Mouse (Mus musculus) stomach, postnatal 0 days (tissue): ENCODE data around the gene Necap1.
A peak's percentile ranks its signal among the peaks of the same experiment; 100 is the strongest.

ENCODE experiments used
- CTCF ChIP-seq: IDR thresholded peaks from 2 replicates; pipeline ENCODE4 v1.5.1; 2016; ENCODE audit warnings: antibody characterized with exemption, low read depth, mild to moderate bottlenecking, moderate library complexity
- EP300 ChIP-seq: optimal IDR thresholded peaks from 2 replicates; pipeline ENCODE3; 2016; ENCODE audit warnings: antibody characterized with exemption

DNA sequence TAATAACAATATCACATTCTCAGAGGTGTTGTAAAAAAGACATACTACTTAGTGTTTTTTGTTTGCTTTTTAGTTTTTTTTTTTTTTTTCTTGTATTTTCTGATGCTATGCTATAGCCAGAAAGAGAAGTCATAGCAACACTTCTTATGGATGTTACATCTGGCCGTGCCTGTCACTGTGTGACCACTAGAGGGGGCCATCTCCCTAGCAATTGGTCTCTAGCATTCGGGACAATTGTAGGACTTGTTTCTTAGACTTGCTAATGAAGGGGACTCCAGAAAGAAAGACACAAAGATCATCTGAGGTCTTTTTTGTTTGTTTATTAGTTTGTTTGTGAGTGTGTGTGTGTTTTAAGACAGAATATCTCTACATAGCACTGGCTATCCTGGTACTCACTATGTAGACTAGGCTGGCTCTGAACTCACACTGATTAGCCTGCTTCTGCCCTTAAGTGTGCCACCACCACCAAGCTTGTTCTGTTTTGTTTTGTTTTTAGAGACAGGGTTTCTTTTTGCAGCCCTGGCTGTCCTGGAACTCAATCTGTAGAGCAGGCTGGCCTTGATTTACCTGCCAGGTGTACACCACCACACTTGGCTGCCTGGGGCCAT, 18.3 kb downstream of the Necap1 start:
- TF ChIP-seq CTCF (peak; percentile 88), EP300 (no peak)
